Mouse (Mus musculus) E14TG2a.4 (cell line): ENCODE measurements around the gene Ppp1r12c.

Experiments used
- CTCF ChIP-seq: conservative IDR thresholded peaks from 2 replicates; pipeline ENCODE4 v1.5.1; 2014; ENCODE audit warnings: low read length
- NANOG ChIP-seq: IDR thresholded peaks from 2 replicates; pipeline ENCODE4 v1.6.1; 2014; ENCODE audit warnings: borderline replicate concordance, low read length, mixed read lengths
- POU5F1 ChIP-seq: IDR thresholded peaks from 2 replicates; pipeline ENCODE4 v1.6.1; 2014; ENCODE audit warnings: low read length, borderline replicate concordance

GRCm38 (mm10) chr7:4503100-4503499 lies 1.6 kb upstream of the Ppp1r12c start:
- TF ChIP-seq CTCF (no peak), POU5F1 (no peak), NANOG (no peak)
